Mouse (Mus musculus) forebrain, embryonic 13.5 days (tissue): ENCODE data around the gene Tmem200a. TPM values are rescaled to one million over a fixed set of nuclear protein-coding genes. Genes with fewer than 3 reads are reported as not detected.

ENCODE experiments used
- ATAC-seq: fragments of 200-750 bp; cut with Nextera tagmentation; 2 replicates; pipeline ENCODE4 v1.8.0; 2017
- H3K27ac ChIP-seq: fragments of 300-500 bp; sonication (generic); 2 replicates; pipeline ENCODE4 v1.5.1; 2015; ENCODE audit warnings: inconsistent platforms, mild to moderate bottlenecking, moderate library complexity
- H3K27me3 ChIP-seq: fragments of 300-500 bp; sonication (generic); 2 replicates; pipeline ENCODE4 v1.6.1; 2015; ENCODE audit warnings: mild to moderate bottlenecking, inconsistent platforms
- H3K36me3 ChIP-seq: fragments of 300-500 bp; sonication (generic); 2 replicates; pipeline ENCODE4 v1.6.1; 2015; ENCODE audit warnings: mild to moderate bottlenecking, inconsistent platforms; ENCODE audit not compliant: poor library complexity, severe bottlenecking
- H3K4me1 ChIP-seq: fragments of 300-500 bp; sonication (generic); 2 replicates; pipeline ENCODE4 v1.6.1; 2015; ENCODE audit warnings: inconsistent platforms
- H3K4me2 ChIP-seq: fragments of 300-500 bp; sonication (generic); 2 replicates; pipeline ENCODE4 v1.6.1; 2015; ENCODE audit warnings: inconsistent platforms, mild to moderate bottlenecking, moderate library complexity
- H3K4me3 ChIP-seq: fragments of 300-500 bp; sonication (generic); 2 replicates; pipeline ENCODE4 v1.5.1; 2015; ENCODE audit warnings: mild to moderate bottlenecking, inconsistent platforms
- H3K9ac ChIP-seq: fragments of 300-500 bp; sonication (generic); 2 replicates; pipeline ENCODE4 v1.6.1; 2015; ENCODE audit warnings: mild to moderate bottlenecking, inconsistent platforms
- H3K9me3 ChIP-seq: fragments of 300-500 bp; sonication (generic); replicated peaks from 2 replicates; pipeline ENCODE4 v1.6.1; 2016; ENCODE audit warnings: inconsistent platforms
- WGBS: fragments of 180-500 bp; shearing (Covaris S2); methylation state at CpG from one replicate; pipeline ENCODE4 v1.1.7; 2015; 5-methylcytosine and 5-hydroxymethylcytosine counted together
- polyA plus RNA-seq: library from polyadenylated mRNA; unstranded; fragments of >200 nt; fragmentation: Nextera tagmentation; extraction: Ambion mirVana; gene quantifications from 2 replicates; pipeline ENCODE4 v1.2.1, GENCODE M21; 2015

Tmem200a gene
- 15.3 and 18.4 TPM in 2 replicates for polyA plus RNA-seq

GRCm38 (mm10) chr10:26078521-26079142, at the start of gene Tmem200a:
Gene Tmem200a, minus strand, starts transcription at chr10:26079052.
- H3K4me1 ChIP-seq: no peaks in the 10 kb centered on the region; the same call in 1 of the 2 replicates
- WGBS: under 1% methylated on average over 45 of the region's 46 CpGs
- H3K9ac ChIP-seq: peak within 1 kb of the TSS; percentile 86
- no peaks in the 10 kb centered on the region for H3K36me3 ChIP-seq
- H3K27me3 ChIP-seq: peaks cover 7% of the 10 kb centered on the region; the same call in 1 of the 2 replicates
- H3K4me2 ChIP-seq: peak within 1 kb of the TSS; percentile 92
- peak; percentile 97 for ATAC-seq
- H3K9me3 ChIP-seq: no peaks in the 10 kb centered on the region
- H3K4me3 ChIP-seq: peak within 1 kb of the TSS; percentile 72
- H3K27ac ChIP-seq: peak within 1 kb of the TSS; percentile 41

DNA sequence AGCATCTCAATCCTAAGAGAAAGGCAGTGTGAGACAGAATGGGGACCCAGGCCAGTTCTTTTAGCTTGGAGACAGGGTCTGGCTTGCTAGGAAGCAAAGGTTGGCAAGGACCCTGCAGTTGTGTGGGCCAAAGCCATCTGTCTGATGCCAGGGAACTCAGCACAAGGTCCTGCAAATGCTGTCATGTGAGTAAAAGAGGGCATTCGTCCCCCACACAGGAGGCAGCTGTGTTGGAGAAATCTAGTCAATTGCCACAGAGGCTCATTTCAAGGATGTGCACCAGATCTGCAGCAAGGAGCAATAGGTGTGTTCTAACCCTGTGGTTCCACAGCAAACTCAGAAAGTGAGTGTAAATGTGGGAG, 41.0 kb upstream of the Tmem200a start:
- Histone ChIP-seq H3K36me3 (no peaks in the 10 kb centered on the region), H3K4me3 (no peak overlapping the region), H3K9me3 (no peaks in the 10 kb centered on the region), H3K4me1 (no peaks in the 10 kb centered on the region), H3K27ac (no peak overlapping the region), H3K4me2 (no peak overlapping the region), H3K27me3 (no peaks in the 10 kb centered on the region), H3K9ac (no peak overlapping the region)
- WGBS: 79% methylated on average over 1 of the region's 1 CpGs
- no peak for ATAC-seq

DNA sequence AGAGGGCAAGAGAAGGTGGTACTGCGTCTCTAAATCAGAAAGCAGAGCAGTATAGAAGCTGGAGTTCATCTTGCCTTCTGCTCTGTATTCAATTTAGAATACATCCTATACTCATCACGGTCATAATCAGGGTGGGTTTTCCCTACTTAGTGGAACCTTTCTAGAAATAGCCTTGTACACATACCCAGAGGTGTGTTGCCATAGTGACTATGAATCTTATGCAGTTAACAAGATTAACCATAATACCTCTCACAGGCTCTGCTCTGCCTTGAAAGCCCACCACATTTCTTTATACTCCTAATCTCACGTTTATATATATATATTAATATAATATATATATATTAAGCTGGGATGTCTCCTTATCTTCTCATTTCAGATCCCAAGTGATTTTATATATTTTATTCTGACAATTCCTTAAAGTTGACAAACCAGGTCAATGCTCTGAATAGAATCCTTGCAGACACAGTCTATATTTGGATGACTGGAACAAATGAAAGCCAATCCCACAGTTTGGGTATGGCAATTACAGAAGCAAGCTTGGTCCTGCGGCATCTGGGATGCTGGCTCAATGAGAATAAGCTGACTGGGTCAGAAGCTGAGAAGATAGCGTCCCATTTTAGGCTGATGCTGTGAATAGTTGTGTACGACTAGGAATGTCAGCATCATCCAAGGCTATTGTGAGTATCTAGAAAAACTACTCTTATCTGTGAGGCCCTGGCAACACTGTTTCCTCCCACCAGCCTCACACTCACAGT, 40.4 kb upstream of the Tmem200a start:
- H3K4me3 ChIP-seq: no peak overlapping the region
- H3K27ac ChIP-seq: no peak overlapping the region
- H3K4me1 ChIP-seq: no peaks in the 10 kb centered on the region
- no peak overlapping the region for H3K9ac ChIP-seq
- H3K9me3 ChIP-seq: no peaks in the 10 kb centered on the region
- no peaks in the 10 kb centered on the region for H3K36me3 ChIP-seq
- no peaks in the 10 kb centered on the region for H3K27me3 ChIP-seq
- ATAC-seq: no peak
- 86% methylated on average over 6 of the region's 6 CpGs for WGBS
- H3K4me2 ChIP-seq: no peak overlapping the region

GRCm38 (mm10) chr10:26114409-26114808, 35.6 kb upstream of the Tmem200a start:
- Histone ChIP-seq H3K4me3 (no peak overlapping the region), H3K36me3 (no peaks in the 10 kb centered on the region), H3K27me3 (no peaks in the 10 kb centered on the region), H3K4me1 (no peaks in the 10 kb centered on the region), H3K4me2 (no peak overlapping the region), H3K9me3 (no peaks in the 10 kb centered on the region), H3K27ac (no peak overlapping the region), H3K9ac (no peak overlapping the region)
- 68% methylated on average over 4 of the region's 4 CpGs for WGBS
- no peak for ATAC-seq

GRCm38 (mm10) chr10:26103330-26103982, 24.6 kb upstream of the Tmem200a start:
- Histone ChIP-seq H3K4me3 (no peak overlapping the region), H3K4me2 (no peak overlapping the region), H3K4me1 (no peaks in the 10 kb centered on the region), H3K27ac (no peak overlapping the region), H3K36me3 (no peaks in the 10 kb centered on the region), H3K27me3 (no peaks in the 10 kb centered on the region), H3K9ac (no peak overlapping the region), H3K9me3 (no peaks in the 10 kb centered on the region)
- WGBS: 87% methylated on average over 3 of the region's 3 CpGs
- no peak for ATAC-seq

DNA sequence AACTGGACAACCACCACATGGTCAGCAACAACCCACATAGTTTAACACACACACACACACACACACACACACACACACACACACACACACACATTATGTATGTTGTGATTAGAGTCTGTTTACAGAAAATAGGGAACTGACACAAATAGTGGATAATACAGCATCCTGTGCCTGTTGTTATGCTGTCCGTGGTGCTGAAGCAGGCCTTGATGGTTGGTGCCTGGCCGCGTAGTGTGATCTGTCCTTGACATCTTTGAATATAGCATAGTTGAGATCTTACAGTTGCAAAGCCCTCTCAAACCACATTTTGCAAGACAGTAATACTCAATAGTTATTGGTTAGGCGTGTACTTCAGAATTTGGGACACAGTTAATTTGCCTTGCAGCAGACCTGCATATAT, 3.2 kb upstream of the Tmem200a start:
- Histone ChIP-seq H3K4me2 (no peak overlapping the region), H3K9ac (no peak overlapping the region), H3K27ac (no peak overlapping the region), H3K4me3 (no peak overlapping the region), H3K27me3 (0 out of 2 replicates have a peak, but pooled peaks cover 4% of the 10 kb centered on the region), H3K4me1 (no peaks in the 10 kb centered on the region; the same call in 1 of the 2 replicates), H3K36me3 (no peaks in the 10 kb centered on the region), H3K9me3 (no peaks in the 10 kb centered on the region)
- 70% methylated on average over 4 of the region's 4 CpGs for WGBS
- no peak for ATAC-seq

DNA sequence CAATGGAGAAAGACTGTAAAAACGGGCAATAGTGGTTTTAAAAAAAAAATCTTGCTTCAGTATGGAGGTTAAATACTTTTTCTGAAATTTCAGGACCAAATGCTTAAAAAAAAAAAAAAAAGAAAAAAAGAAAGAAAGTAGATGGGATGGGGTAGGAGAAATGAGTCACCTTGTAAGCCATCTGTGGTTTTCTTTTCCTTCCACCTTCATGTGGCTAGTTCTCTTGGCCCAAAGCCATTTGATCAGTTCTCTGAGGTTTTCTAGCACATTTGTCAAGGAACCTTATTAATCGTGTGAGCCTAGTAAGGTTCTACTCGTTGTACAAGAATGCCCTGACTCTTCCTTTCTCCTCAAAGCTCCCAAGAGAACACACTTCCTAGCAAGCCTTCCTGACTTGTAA, 826 bp upstream of the Tmem200a start:
- peaks cover 7% of the 10 kb centered on the region; the same call in 1 of the 2 replicates for H3K27me3 ChIP-seq
- H3K4me3 ChIP-seq: no peak overlapping the region
- H3K4me1 ChIP-seq: no peaks in the 10 kb centered on the region; the same call in 1 of the 2 replicates
- 84% methylated on average over 3 of the region's 3 CpGs for WGBS
- H3K4me2 ChIP-seq: no peak overlapping the region
- H3K9ac ChIP-seq: no peak overlapping the region
- H3K27ac ChIP-seq: no peak overlapping the region
- H3K36me3 ChIP-seq: no peaks in the 10 kb centered on the region
- no peak for ATAC-seq
- no peaks in the 10 kb centered on the region for H3K9me3 ChIP-seq

- Histone ChIP-seq H3K36me3 (no peaks in the 10 kb centered on the region), H3K27me3 (peaks cover 7% of the 10 kb centered on the region; the same call in 1 of the 2 replicates), H3K4me3 (peak within 1 kb of the TSS; percentile 72), H3K4me1 (no peaks in the 10 kb centered on the region; the same call in 1 of the 2 replicates), H3K27ac (peak within 1 kb of the TSS; percentile 41), H3K9ac (peak within 1 kb of the TSS; percentile 86), H3K9me3 (no peaks in the 10 kb centered on the region), H3K4me2 (peak within 1 kb of the TSS; percentile 92)
- 1% methylated on average over 52 of the region's 52 CpGs for WGBS
- ATAC-seq: peak; percentile 69
Observed at GRCm38 (mm10) chr10:26077671-26078481, 976 bp downstream of the Tmem200a start, which contains the start of gene Gm9767. Gene Gm9767, plus strand, starts transcription at chr10:26078255.

DNA sequence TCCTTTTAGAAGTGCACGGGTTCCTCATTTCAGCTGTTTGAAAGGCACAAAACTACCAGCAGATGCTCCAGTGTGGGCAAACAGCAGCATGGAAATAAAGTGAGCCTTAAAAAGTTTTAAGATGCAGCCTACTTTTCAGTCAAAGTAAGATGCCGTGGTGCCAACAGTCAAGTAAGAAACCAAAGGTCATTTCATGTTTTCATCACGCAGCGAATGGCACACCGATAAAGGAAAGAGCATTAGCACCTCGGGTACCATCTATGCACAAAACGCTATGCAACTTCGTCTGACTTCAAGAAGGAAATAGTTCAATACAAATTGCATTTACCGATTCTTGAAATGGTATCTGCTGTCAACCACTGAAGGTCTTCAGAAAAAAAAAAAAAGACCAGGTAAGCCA, 1.9 kb downstream of the Tmem200a start:
- Histone ChIP-seq H3K27me3 (peaks cover 7% of the 10 kb centered on the region; the same call in 1 of the 2 replicates), H3K9ac (no peak overlapping the region; the same call in 1 of the 2 replicates), H3K4me1 (no peaks in the 10 kb centered on the region; the same call in 1 of the 2 replicates), H3K36me3 (no peaks in the 10 kb centered on the region), H3K4me3 (peak overlapping the region; percentile 72), H3K9me3 (no peaks in the 10 kb centered on the region), H3K27ac (no peak overlapping the region), H3K4me2 (peak overlapping the region; percentile 92)
- 84% methylated on average over 9 of the region's 9 CpGs for whole genome bisulfite sequencing
- no peak for ATAC-seq

DNA sequence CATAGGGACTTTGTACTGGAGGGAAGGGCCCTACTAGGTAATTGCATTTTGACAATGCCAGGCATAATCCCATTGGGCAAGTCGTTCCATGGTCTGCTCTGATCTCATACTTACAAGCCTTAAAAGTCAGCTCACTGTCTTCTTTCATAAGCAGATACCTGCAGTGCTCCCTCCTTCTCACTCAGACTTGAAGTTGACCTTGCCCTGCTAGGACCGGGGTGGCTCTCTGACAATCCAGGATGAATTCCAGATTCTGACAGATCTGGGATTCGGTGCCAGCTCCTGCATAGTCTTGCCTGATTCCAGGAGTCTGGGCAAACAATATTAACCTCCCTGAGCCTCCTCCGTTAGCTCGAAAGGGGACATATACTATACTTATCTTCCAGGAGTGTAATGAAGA, 6.9 kb downstream of the Tmem200a start:
- no peak for ATAC-seq
- H3K9ac ChIP-seq: no peak overlapping the region
- 85% methylated on average over 5 of the region's 5 CpGs for WGBS
- H3K27me3 ChIP-seq: peaks cover 3% of the 10 kb centered on the region; the same call in 1 of the 2 replicates
- H3K4me2 ChIP-seq: no peak overlapping the region
- H3K36me3 ChIP-seq: peaks cover 7% of the 10 kb centered on the region; the same call in 1 of the 2 replicates
- no peaks in the 10 kb centered on the region for H3K4me1 ChIP-seq
- no peak overlapping the region for H3K27ac ChIP-seq
- H3K9me3 ChIP-seq: no peaks in the 10 kb centered on the region
- H3K4me3 ChIP-seq: no peak overlapping the region

GRCm38 (mm10) chr10:26063071-26063470, 15.8 kb downstream of the Tmem200a start:
- no peak overlapping the region for H3K4me2 ChIP-seq
- 93% methylated on average over 4 of the region's 4 CpGs for WGBS
- H3K27ac ChIP-seq: no peak overlapping the region
- H3K27me3 ChIP-seq: no peaks in the 10 kb centered on the region
- no peak overlapping the region for H3K4me3 ChIP-seq
- no peaks in the 10 kb centered on the region for H3K4me1 ChIP-seq
- ATAC-seq: no peak
- H3K36me3 ChIP-seq: peaks cover 2% of the 10 kb centered on the region; the same call in 1 of the 2 replicates
- H3K9ac ChIP-seq: no peak overlapping the region
- H3K9me3 ChIP-seq: no peaks in the 10 kb centered on the region
